In genomic region chr1:52254411-52254810, GRCm38 (mm10) we compare ENCODE assay signal across 21 mouse cellular contexts. TPM values are rescaled to one million over a fixed set of nuclear protein-coding genes. Genes with fewer than 3 reads are reported as not detected.
DNase-seq lines count a peak whose midpoint lies in the region; ATAC-seq and TF ChIP-seq lines count a peak whose summit lies in the region.
"Had no signal": no experiment of that assay in that cellular context is flagged by ENCODE, and none has a peak within 500 bp of the region (broad histone marks: within the 10 kb centered on the region; RNA-seq: fewer than 3 reads in every experiment).

No protein-coding gene starts in this region.

- DNase-seq in limb, embryonic 10.5 days (ENCODE audit: low spot score): no peak
- DNase-seq in Patski (ENCODE audit: low read depth, low spot score): no peak
- peak; percentile 27 for DNase-seq in limb, embryonic 14.5 days (ENCODE audit: low spot score)
- no peak for DNase-seq in embryo, embryonic 9.5 days (ENCODE audit: extremely low spot score)
- no peak for DNase-seq in cerebellum, adult 11 months
- DNase-seq in testis, postnatal 14 days (ENCODE audit: low spot score): no peak
- DNase-seq: adrenal gland, adult 2 months; adrenal gland, postnatal 25 days; cerebellum, adult 2 months; cerebellum, postnatal 10 days; embryo, embryonic 11 days; gastrocnemius, adult 2 months; gastrocnemius, postnatal 25 days had no signal

- H3K36me3 ChIP-seq in limb, embryonic 12.5 days: no peaks in the 10 kb centered on the region
- no peaks in the 10 kb centered on the region for H3K36me3 ChIP-seq in limb, embryonic 10.5 days
- no peaks in the 10 kb centered on the region for H3K36me3 ChIP-seq in limb, embryonic 14.5 days (ENCODE audit: control insufficient read depth, insufficient read depth, low read length)
- H3K36me3 ChIP-seq: embryonic facial prominence, embryonic 12.5 days; heart, embryonic 12.5 days; hindbrain, embryonic 10.5 days; intestine, embryonic 15.5 days had no signal

- no peaks in the 10 kb centered on the region for H3K9me3 ChIP-seq in limb, embryonic 12.5 days
- H3K9me3 ChIP-seq in limb, embryonic 10.5 days (replicated peaks): no peaks in the 10 kb centered on the region
- H3K9me3 ChIP-seq in limb, embryonic 14.5 days (ENCODE audit: control insufficient read depth, low read length): no peaks in the 10 kb centered on the region
- H3K9me3 ChIP-seq: embryonic facial prominence, embryonic 12.5 days; forebrain, embryonic 13.5 days; hindbrain, embryonic 10.5 days; intestine, embryonic 15.5 days had no signal

- no peak for TF ChIP-seq CTCF in Patski (IDR thresholded peaks at IDR 0.05)

- in situ Hi-C loops in Patski (cut with MboI; ENCODE audit: low pct_unique_long_range_greater_than_20kb): no loop called here

- H3K27ac ChIP-seq in limb, embryonic 12.5 days: peak overlapping the region; percentile 50; the same call in 1 of the 2 replicates
- no peak overlapping the region for H3K27ac ChIP-seq in limb, embryonic 10.5 days
- H3K27ac ChIP-seq in limb, embryonic 14.5 days (replicated peaks; ENCODE audit: low read depth, low read length): peak overlapping the region; percentile 28; the same call in 1 of the 2 replicates
- H3K27ac ChIP-seq: embryonic facial prominence, embryonic 12.5 days; forebrain, embryonic 13.5 days; gastrocnemius, adult 2 months; hindbrain, embryonic 10.5 days; hindbrain, embryonic 14.5 days; intestine, embryonic 15.5 days had no signal

- H3K4me3 ChIP-seq in limb, embryonic 12.5 days (replicated peaks): no peak overlapping the region
- H3K4me3 ChIP-seq in limb, embryonic 10.5 days: no peak overlapping the region
- no peak overlapping the region for H3K4me3 ChIP-seq in limb, embryonic 14.5 days (replicated peaks; ENCODE audit: low read length)
- H3K4me3 ChIP-seq: embryonic facial prominence, embryonic 12.5 days; forebrain, embryonic 13.5 days; gastrocnemius, adult 2 months; heart, embryonic 12.5 days; hindbrain, embryonic 10.5 days; intestine, embryonic 15.5 days had no signal

- POLR2A ChIA-PET in Patski (lab: Charles Lee): interaction anchor here (0.9 to 1.4 kb wide), 2 partner anchors 21 to 23 kb away, joined by 3 to 5 read pairs; partner anchors contain the start of gene Gls

- peaks cover 19% of the 10 kb centered on the region for H3K4me1 ChIP-seq in limb, embryonic 12.5 days (replicated peaks)
- H3K4me1 ChIP-seq in limb, embryonic 10.5 days: peaks cover 19% of the 10 kb centered on the region
- peaks cover 7% of the 10 kb centered on the region; the same call in 1 of the 2 replicates for H3K4me1 ChIP-seq in limb, embryonic 14.5 days (ENCODE audit: control insufficient read depth, insufficient read depth, low read length)
- H3K4me1 ChIP-seq: forebrain, embryonic 13.5 days; hindbrain, embryonic 10.5 days had no signal

- no peak for TF ChIP-seq POLR2A in limb, embryonic 14.5 days (IDR thresholded peaks at IDR 0.05; ENCODE audit: borderline replicate concordance, extremely low read depth, insufficient read depth, insufficient read length)

- WGBS in limb, embryonic 12.5 days: 45% methylated on average over 2 of the region's 2 CpGs
- whole genome bisulfite sequencing in limb, embryonic 10.5 days: 84% methylated on average over 2 of the region's 2 CpGs
- 37% methylated on average over 2 of the region's 2 CpGs for WGBS in limb, embryonic 14.5 days

- no peaks in the 10 kb centered on the region for H3K27me3 ChIP-seq in limb, embryonic 12.5 days
- H3K27me3 ChIP-seq in limb, embryonic 10.5 days (ENCODE audit: low read depth, poor library complexity, severe bottlenecking): no peaks in the 10 kb centered on the region
- no peaks in the 10 kb centered on the region for H3K27me3 ChIP-seq in Patski
- no peaks in the 10 kb centered on the region for H3K27me3 ChIP-seq in limb, embryonic 14.5 days (ENCODE audit: control insufficient read depth, insufficient read depth, low read length)
- H3K27me3 ChIP-seq: CH12.LX; embryonic facial prominence, embryonic 12.5 days; forebrain, embryonic 13.5 days; intestine, embryonic 15.5 days had no signal

- CTCF ChIA-PET in Patski (lab: Charles Lee): interaction anchor here (1.3 to 1.9 kb wide), 6 partner anchors 9 to 112 kb away, joined by 3 to 7 read pairs (median 4); no protein-coding TSS in a partner anchor

- H3K9ac ChIP-seq in limb, embryonic 12.5 days (replicated peaks): no peak overlapping the region
- no peak overlapping the region for H3K9ac ChIP-seq in limb, embryonic 14.5 days (ENCODE audit: low read depth, low read length, severe bottlenecking)
- H3K9ac ChIP-seq: embryonic facial prominence, embryonic 12.5 days; forebrain, embryonic 13.5 days; heart, embryonic 12.5 days; hindbrain, embryonic 14.5 days; intestine, embryonic 15.5 days had no signal

- H3K4me2 ChIP-seq in limb, embryonic 12.5 days: no peak overlapping the region
- H3K4me2 ChIP-seq in limb, embryonic 14.5 days (replicated peaks; ENCODE audit: low read depth, low read length, severe bottlenecking): no peak overlapping the region
- H3K4me2 ChIP-seq: embryonic facial prominence, embryonic 12.5 days; forebrain, embryonic 13.5 days; heart, embryonic 12.5 days; hindbrain, embryonic 14.5 days; intestine, embryonic 15.5 days had no signal

- no peak for ATAC-seq in limb, embryonic 12.5 days (ENCODE audit: insufficient number of reproducible peaks, insufficient read depth, low FRiP score, low TSS enrichment, low read depth)
- ATAC-seq in Patski: peak; percentile 88
- ATAC-seq in limb, embryonic 14.5 days (ENCODE audit: low FRiP score, low read depth): 0 out of 2 replicates have a peak, but pooled peaks have one; percentile 37
- ATAC-seq: forebrain, embryonic 13.5 days; intestine, embryonic 15.5 days had no signal

RNA-seq across cellular contexts. Expression of gene Gls, which starts 21.4 kb away (rescaled TPM):
- 33.5 and 35.6 TPM in 2 replicates for polyA plus RNA-seq in limb, embryonic 12.5 days (2016; fragmentation: Nextera tagmentation; extraction: Ambion mirVana)
- 17.2 and 22.6 TPM in 2 replicates for polyA plus RNA-seq in limb, embryonic 10.5 days (2016; fragmentation: Nextera tagmentation; extraction: Ambion mirVana)
- polyA plus RNA-seq in Patski (2021): 174 TPM
- polyA plus RNA-seq in limb, embryonic 14.5 days (2012; rRNA removed): 110 and 126 TPM in 2 replicates
- 44.9 and 45.0 TPM in 2 replicates for polyA plus RNA-seq in limb, embryonic 14.5 days (2014; fragmentation: Nextera tagmentation; extraction: Ambion mirVana)
